Mouse (Mus musculus) liver, adult 10 weeks (tissue): ENCODE results near the gene Gm1527. TPM values are rescaled to one million over a fixed set of nuclear protein-coding genes. Genes with fewer than 3 reads are reported as not detected.

Experiments
- polyA plus RNA-seq: library from polyadenylated mRNA; stranded (reverse); fragments of 350-450 nt; fragmentation: Illumina TruSeq; extraction: RNeasy Lipid Tissue Mini Kit (QIAGEN cat#74804); gene quantifications from one replicate; pipeline ENCODE4 v1.2.3, GENCODE M21; 2014; ENCODE audit warnings: low read depth, low replicate concordance

Gm1527 gene
- not detected for polyA plus RNA-seq

DNA sequence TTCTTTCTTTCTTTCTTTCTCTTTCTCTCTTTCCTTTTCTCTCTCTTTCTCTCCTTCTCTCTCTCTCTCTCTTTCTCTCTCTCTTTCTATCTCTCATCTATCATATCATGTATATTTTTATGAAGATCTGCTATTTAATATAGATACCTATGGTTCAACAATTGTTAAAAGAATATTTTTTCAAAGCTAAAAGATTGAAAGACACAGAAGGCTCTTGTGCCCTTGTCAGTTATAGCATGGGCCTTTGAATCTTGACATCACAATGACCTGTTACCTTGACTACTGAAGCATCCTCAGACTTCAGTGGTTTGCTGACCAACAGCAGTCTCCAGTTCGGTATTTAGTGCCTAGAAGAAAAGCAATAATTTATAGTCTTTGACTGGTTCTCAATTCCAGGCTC is at the start of gene Gm1527:
Gene Gm1527 (plus strand): TSS at position 301 of the 400 bp plus-strand sequence.

Other genes with a start within 250 kb of the Gm1527 start
- 275 TPM for gene Slc2a2, start 194.7 kb upstream of the Gm1527 start, polyA plus RNA-seq
- gene Eif5a2, start 111.3 kb upstream of the Gm1527 start, polyA plus RNA-seq = 0.45 TPM
- 290 TPM for gene Rpl22l1, start 87.2 kb upstream of the Gm1527 start, polyA plus RNA-seq
- 0.79 TPM for gene Egfem1, start 189.4 kb downstream of the Gm1527 start, polyA plus RNA-seq